Mouse (Mus musculus) cerebellum, adult 2 months (tissue): ENCODE data around the gene Lrrfip2.

ENCODE experiments used
- CTCF ChIP-seq: fragments of 200-500 bp; IDR thresholded peaks from 2 replicates; pipeline ENCODE4 v1.5.1; 2011; ENCODE audit warnings: low read depth, mild to moderate bottlenecking, control low read depth, low read length, moderate library complexity, borderline replicate concordance; ENCODE audit not compliant: insufficient read depth
- POLR2A ChIP-seq: fragments of 200-500 bp; IDR thresholded peaks from 2 replicates; pipeline ENCODE4 v1.6.1; 2011; ENCODE audit warnings: low read length, control low read depth, borderline replicate concordance; ENCODE audit not compliant: insufficient read depth

DNA sequence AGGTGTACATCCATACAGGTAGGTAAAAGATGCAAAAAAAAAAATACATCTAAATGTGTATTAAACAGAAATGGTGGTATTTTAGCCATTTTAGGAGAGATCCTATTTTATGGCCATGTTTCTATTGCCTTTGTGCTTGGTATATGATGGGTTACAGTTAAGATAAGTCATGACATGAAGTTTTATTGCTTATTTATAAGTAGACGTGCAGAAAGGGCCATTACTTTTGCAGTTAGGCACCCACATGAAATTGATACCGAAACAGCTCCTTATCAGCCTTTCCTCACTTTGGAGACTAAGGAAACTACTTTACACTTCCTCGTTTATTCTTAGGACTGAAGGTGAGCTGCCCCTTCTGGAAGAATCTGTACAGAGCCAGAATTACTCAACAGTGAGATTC, 9.5 kb upstream of the Lrrfip2 start:
- TF ChIP-seq CTCF: no peak
- TF ChIP-seq POLR2A: no peak
